Mouse (Mus musculus): Measurements from ENCODE around the gene Spo11. TPM values are rescaled to one million over a fixed set of nuclear protein-coding genes. Genes with fewer than 3 reads are reported as not detected.

The Spo11 gene
- total RNA-seq, 2 experiments from 2014 or later, result not detected

DNA sequence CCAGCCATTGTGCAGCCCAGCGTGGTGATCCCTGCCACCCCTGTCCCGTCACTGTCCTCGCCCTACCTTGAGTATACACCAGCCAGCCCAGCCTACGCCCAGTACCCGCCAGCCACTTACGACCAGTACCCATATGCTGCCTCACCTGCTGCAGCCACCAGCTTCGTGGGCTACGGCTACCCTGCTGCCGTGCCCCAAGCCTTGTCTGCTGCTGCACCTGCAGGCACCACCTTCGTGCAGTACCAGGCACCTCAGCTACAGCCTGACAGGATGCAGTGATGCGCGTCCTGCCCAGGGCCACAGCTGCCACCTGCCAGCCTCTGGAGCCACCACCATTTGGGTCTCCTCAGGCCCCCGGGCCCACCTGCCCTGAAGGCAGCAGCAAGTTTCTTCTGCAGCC, 56.0 kb downstream of the Spo11 start:
- DNase-seq, result no peak

- no peak for DNase-seq
Measured at GRCm38 (mm10) chr2:173034998-173035397, 57.5 kb downstream of the Spo11 start.

DNA sequence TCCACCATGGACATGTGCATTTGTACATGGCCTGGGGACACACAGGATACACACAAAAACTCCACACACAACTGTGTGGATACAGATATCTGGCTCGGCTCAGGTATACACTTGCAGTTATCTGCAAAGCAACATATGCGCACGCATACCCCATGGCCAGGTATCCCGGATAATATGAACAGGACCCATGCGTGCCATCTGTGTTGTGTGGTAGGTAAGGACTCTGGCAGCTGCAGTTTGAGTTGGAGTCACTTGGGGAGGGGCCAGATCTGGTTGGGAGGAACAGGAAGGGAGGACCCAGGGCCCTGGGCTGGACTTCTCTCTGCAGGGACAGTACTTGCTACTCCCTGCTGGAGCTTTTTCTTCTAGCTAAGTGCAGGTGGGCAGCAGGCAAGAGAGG, 58.2 kb downstream of the Spo11 start:
- DNase-seq, result no peak

DNA sequence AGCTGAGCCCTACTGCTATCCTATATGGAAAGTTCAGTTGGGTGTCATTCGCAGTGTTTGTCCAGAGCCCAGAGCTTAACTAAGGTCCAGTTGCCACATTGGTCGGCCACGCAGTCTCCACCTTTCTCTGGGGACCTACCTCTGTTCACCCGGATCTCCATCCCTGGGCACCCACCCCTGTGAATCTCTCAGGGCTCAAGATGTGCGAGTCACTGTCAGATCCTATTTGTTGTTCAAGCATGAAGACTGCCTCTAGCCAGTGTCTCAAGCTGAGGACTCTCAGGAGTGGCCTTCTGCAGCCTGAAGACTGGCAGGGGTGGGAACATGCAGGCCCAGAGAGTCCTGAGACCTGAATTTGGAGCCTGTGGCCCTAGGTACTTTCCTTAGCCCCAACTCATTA, 58.6 kb downstream of the Spo11 start:
- DNase-seq, result no peak

GRCm38 (mm10) chr2:173036611-173037010, 59.1 kb downstream of the Spo11 start:
- DNase-seq, result no peak

GRCm38 (mm10) chr2:173037347-173037746, 59.8 kb downstream of the Spo11 start:
- DNase-seq, result no peak

DNA sequence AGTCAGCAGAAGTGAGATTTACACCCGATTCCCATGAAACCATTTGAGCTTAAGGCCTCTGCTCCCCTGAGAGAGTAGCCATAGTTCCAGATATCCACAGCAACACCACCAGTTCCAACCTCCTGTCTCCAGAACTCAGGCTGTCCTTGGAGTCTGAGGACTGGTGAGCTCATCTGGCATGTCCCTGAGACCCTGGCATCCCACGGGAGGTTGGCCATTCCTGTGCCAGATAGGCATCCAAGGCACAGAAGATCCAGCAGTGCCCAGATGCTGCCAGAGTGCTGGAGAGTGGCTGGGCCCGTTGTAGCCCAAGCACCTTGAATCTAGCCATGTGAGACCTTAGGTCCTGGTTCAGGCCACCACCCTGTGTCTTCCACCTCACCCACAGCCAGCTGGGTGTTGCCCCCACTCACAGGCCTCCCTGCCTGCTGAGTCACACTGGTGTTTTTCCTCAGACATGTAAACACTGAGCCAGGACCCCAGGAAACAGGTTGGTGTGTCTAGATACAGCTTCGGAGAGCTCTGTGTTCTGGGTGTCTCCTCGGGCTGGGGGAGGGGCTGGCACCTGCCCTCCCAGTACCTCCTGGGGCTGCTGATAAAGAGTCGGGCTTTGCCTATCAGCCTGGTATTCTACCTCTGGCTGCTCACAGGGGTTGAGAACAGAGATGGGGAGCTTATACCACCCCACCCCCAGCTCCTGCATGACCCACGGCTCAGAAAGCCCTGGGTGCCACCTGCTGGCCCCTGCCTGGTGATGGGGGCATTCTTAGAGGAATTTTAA, 60.5 kb downstream of the Spo11 start:
- DNase-seq, result no peak

DNA sequence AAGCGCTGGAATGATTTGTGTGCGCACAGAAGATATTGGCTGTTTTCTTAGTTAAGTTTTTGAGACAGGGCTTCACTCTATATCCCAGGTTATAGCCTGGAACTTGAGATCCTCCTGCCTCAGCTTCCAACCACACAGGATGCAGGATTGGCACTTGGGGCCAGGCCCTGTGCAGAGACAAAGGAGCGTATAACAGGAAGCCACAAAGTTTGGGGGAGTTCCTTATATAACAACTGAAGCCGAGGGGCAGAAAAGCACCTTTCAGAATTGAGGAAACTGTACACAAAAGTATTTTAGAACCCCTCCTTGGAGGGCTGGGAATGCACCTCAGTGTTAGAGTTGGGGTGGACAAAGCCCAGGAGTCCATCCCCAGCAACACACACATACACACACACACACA, 61.5 kb downstream of the Spo11 start:
- no peak for DNase-seq

- no peak for DNase-seq
Measured at GRCm38 (mm10) chr2:173040803-173041202, 63.3 kb downstream of the Spo11 start.

- no peak for DNase-seq
Measured at GRCm38 (mm10) chr2:173041242-173041641, 63.7 kb downstream of the Spo11 start.

DNA sequence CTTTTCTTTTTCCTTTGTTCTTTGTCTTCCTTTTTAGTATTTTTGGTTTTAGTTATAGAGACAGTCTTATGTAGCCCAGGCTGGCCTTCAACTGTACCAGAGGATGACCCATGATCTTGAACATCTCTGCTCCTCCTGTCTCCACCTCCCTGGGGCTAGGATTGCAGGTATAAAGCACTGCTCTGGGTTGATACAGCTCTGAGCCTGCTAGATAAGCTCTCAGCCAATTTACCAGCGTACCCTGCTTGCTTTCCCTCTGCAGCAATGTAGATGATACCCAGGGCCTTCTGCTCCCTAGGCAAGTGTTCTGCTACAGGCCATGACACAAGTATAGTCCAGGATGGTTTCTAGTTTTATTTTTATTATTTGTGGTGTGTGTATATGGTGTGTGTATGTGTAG, 64.4 kb downstream of the Spo11 start:
- no peak for DNase-seq

GRCm38 (mm10) chr2:173042504-173043162, 65.1 kb downstream of the Spo11 start:
- DNase-seq, result no peak

Other genes with a start within 250 kb of the Spo11 start
- gene Bmp7, start 37.4 kb upstream of the Spo11 start, total RNA-seq (2021), result 10 to 100 TPM in 1 of 2 experiments, 1 to 10 TPM in 1; 7.9 to 10.1 TPM
- 10 to 100 TPM; 51.6 to 54.8 TPM for gene Rae1, start 22.4 kb downstream of the Spo11 start, total RNA-seq (2021)
- gene Rbm38, start 42.8 kb downstream of the Spo11 start, total RNA-seq (2021), result 10 to 100 TPM; 25.3 to 39.6 TPM
- gene Ctcfl, start 141.8 kb downstream of the Spo11 start, total RNA-seq (2021), result under 1 TPM; 0.24 to 0.33 TPM
- 1,000 to 10,000 TPM in 1 of 2 experiments, 100 to 1,000 TPM in 1; 954 to 1,859 TPM for gene Pck1, start 175.3 kb downstream of the Spo11 start, total RNA-seq (2021)
- 1 to 10 TPM in 1 of 2 experiments, under 1 TPM in 1; 0.90 to 2.3 TPM for gene Zbp1, start 241.2 kb downstream of the Spo11 start, total RNA-seq (2021)

All from adrenal gland, postnatal 10 days (tissue).